Mouse (Mus musculus): Measurements from ENCODE around the gene Paqr7. TPM values are rescaled to one million over a fixed set of nuclear protein-coding genes. Genes with fewer than 3 reads are reported as not detected.

Gene Paqr7
- polyA plus RNA-seq, 1 experiment from 2014 or later = 4.2 TPM

- Histone ChIP-seq H3K27me3 (ENCODE audit: control insufficient read depth, insufficient read depth, low read length) (no peaks in the 10 kb centered on the region), H3K9ac (ENCODE audit: low read depth, low read length) (no peak overlapping the region), H3K4me1 (ENCODE audit: control insufficient read depth, insufficient read depth, low read length) (peaks cover 9% of the 10 kb centered on the region), H3K4me2 (no peak overlapping the region), H3K4me3 (ENCODE audit: low read depth, low read length) (no peak overlapping the region), H3K36me3 (ENCODE audit: control insufficient read depth, insufficient read depth, low read length) (peaks cover 2% of the 10 kb centered on the region; the same call in 1 of the 2 replicates), H3K9me3 (replicated peaks; ENCODE audit: control insufficient read depth, low read length) (no peaks in the 10 kb centered on the region), H3K27ac (ENCODE audit: low read depth, low read length) (no peak overlapping the region)
- WGBS (ENCODE audit: insufficient replicate concordance) = 71% methylated on average over 8 of the region's 8 CpGs
- no peak for ATAC-seq (replicated peaks; ENCODE audit: insufficient number of reproducible peaks, low FRiP score, low TSS enrichment)
Observed at GRCm38 (mm10) chr4:134555956-134556580, 59.6 kb downstream of the Paqr7 start.

- 23% methylated on average over 16 of the region's 16 CpGs for WGBS (ENCODE audit: insufficient replicate concordance)
- Histone ChIP-seq H3K27me3 (ENCODE audit: control insufficient read depth, insufficient read depth, low read length) (no peaks in the 10 kb centered on the region), H3K9ac (ENCODE audit: low read depth, low read length) (no peak overlapping the region), H3K36me3 (ENCODE audit: control insufficient read depth, insufficient read depth, low read length) (peaks cover 2% of the 10 kb centered on the region; the same call in 1 of the 2 replicates), H3K4me1 (ENCODE audit: control insufficient read depth, insufficient read depth, low read length) (peaks cover 3% of the 10 kb centered on the region; the same call in 1 of the 2 replicates), H3K9me3 (replicated peaks; ENCODE audit: control insufficient read depth, low read length) (no peaks in the 10 kb centered on the region), H3K27ac (ENCODE audit: low read depth, low read length) (no peak overlapping the region), H3K4me2 (no peak overlapping the region), H3K4me3 (ENCODE audit: low read depth, low read length) (no peak overlapping the region)
- no peak for ATAC-seq (replicated peaks; ENCODE audit: insufficient number of reproducible peaks, low FRiP score, low TSS enrichment)
Observed at GRCm38 (mm10) chr4:134557626-134558249, 61.2 kb downstream of the Paqr7 start.

- no peak overlapping the region for H3K27ac ChIP-seq (ENCODE audit: low read depth, low read length)
- no peaks in the 10 kb centered on the region for H3K27me3 ChIP-seq (ENCODE audit: control insufficient read depth, insufficient read depth, low read length)
- no peaks in the 10 kb centered on the region for H3K9me3 ChIP-seq (replicated peaks; ENCODE audit: control insufficient read depth, low read length)
- no peak overlapping the region for H3K4me2 ChIP-seq
- H3K36me3 ChIP-seq (ENCODE audit: control insufficient read depth, insufficient read depth, low read length) = peaks cover 2% of the 10 kb centered on the region; the same call in 1 of the 2 replicates
- ATAC-seq (replicated peaks; ENCODE audit: insufficient number of reproducible peaks, low FRiP score, low TSS enrichment) = no peak
- peak overlapping the region; percentile 16; the same call in 1 of the 2 replicates for H3K9ac ChIP-seq (ENCODE audit: low read depth, low read length)
- peaks cover 3% of the 10 kb centered on the region; the same call in 1 of the 2 replicates for H3K4me1 ChIP-seq (ENCODE audit: control insufficient read depth, insufficient read depth, low read length)
- H3K4me3 ChIP-seq (ENCODE audit: low read depth, low read length) = no peak overlapping the region
- 63% methylated on average over 9 of the region's 9 CpGs for WGBS (ENCODE audit: insufficient replicate concordance)
Observed at GRCm38 (mm10) chr4:134558570-134559113, 62.1 kb downstream of the Paqr7 start.

- Histone ChIP-seq H3K9me3 (replicated peaks; ENCODE audit: control insufficient read depth, low read length) (no peaks in the 10 kb centered on the region), H3K27ac (ENCODE audit: low read depth, low read length) (no peak overlapping the region), H3K9ac (ENCODE audit: low read depth, low read length) (no peak overlapping the region), H3K27me3 (ENCODE audit: control insufficient read depth, insufficient read depth, low read length) (no peaks in the 10 kb centered on the region), H3K4me2 (no peak overlapping the region), H3K36me3 (ENCODE audit: control insufficient read depth, insufficient read depth, low read length) (peaks cover 2% of the 10 kb centered on the region), H3K4me1 (ENCODE audit: control insufficient read depth, insufficient read depth, low read length) (peaks cover 3% of the 10 kb centered on the region; the same call in 1 of the 2 replicates), H3K4me3 (ENCODE audit: low read depth, low read length) (no peak overlapping the region)
- 64% methylated on average over 7 of the region's 7 CpGs for WGBS (ENCODE audit: insufficient replicate concordance)
- ATAC-seq (replicated peaks; ENCODE audit: insufficient number of reproducible peaks, low FRiP score, low TSS enrichment) = no peak
Observed at GRCm38 (mm10) chr4:134559154-134559553, 62.7 kb downstream of the Paqr7 start.

Small RNA genes lying within 50 kb of the gene (microRNA-seq; reads per million reads assigned to microRNA genes)
- gene Gm23634 (ENCODE audit: borderline number of aligned reads) = 0.81 reads per million, percentile 9 among the genes with 10 or more reads in this experiment

Other genes with a start within 250 kb of the Paqr7 start
- not detected in 2 replicates for gene Gm30191, start 249.8 kb upstream of the Paqr7 start, polyA plus RNA-seq (2014; fragmentation: Nextera tagmentation; extraction: Ambion mirVana)
- 3.7 and 4.4 TPM in 2 replicates for gene Grrp1, start 242.6 kb upstream of the Paqr7 start, polyA plus RNA-seq (2014; fragmentation: Nextera tagmentation; extraction: Ambion mirVana)
- 13.7 and 16.3 TPM in 2 replicates for gene Pdik1l, start 208.8 kb upstream of the Paqr7 start, polyA plus RNA-seq (2014; fragmentation: Nextera tagmentation; extraction: Ambion mirVana)
- 21.6 and 22.1 TPM in 2 replicates for gene Trim63, start 181.6 kb upstream of the Paqr7 start, polyA plus RNA-seq (2014; fragmentation: Nextera tagmentation; extraction: Ambion mirVana)
- gene Slc30a2, start 153.5 kb upstream of the Paqr7 start, polyA plus RNA-seq (2014; fragmentation: Nextera tagmentation; extraction: Ambion mirVana) = 0.26 TPM in 1 of 2 replicates, not detected in the other
- 2.0 and 2.7 TPM in 2 replicates for gene Extl1, start 112.8 kb upstream of the Paqr7 start, polyA plus RNA-seq (2014; fragmentation: Nextera tagmentation; extraction: Ambion mirVana)
- gene Pafah2, start 100.4 kb upstream of the Paqr7 start, polyA plus RNA-seq (2014; fragmentation: Nextera tagmentation; extraction: Ambion mirVana) = 11.7 and 11.8 TPM in 2 replicates
- 962 and 991 TPM in 2 replicates for gene Stmn1, start 28.4 kb upstream of the Paqr7 start, polyA plus RNA-seq (2014; fragmentation: Nextera tagmentation; extraction: Ambion mirVana)
- 5.6 and 6.6 TPM in 2 replicates for gene Aunip, start 14.3 kb downstream of the Paqr7 start, polyA plus RNA-seq (2014; fragmentation: Nextera tagmentation; extraction: Ambion mirVana)
- 167 and 177 TPM in 2 replicates for gene Mtfr1l, start 38.7 kb downstream of the Paqr7 start, polyA plus RNA-seq (2014; fragmentation: Nextera tagmentation; extraction: Ambion mirVana)
- gene Selenon, start 55.5 kb downstream of the Paqr7 start, polyA plus RNA-seq (2014; fragmentation: Nextera tagmentation; extraction: Ambion mirVana) = 22.4 and 25.3 TPM in 2 replicates
- gene Man1c1, start 207.6 kb downstream of the Paqr7 start, polyA plus RNA-seq (2014; fragmentation: Nextera tagmentation; extraction: Ambion mirVana) = 8.6 and 9.3 TPM in 2 replicates

Data from heart, embryonic 11.5 days (tissue).